Mouse (Mus musculus) stomach, postnatal 0 days (tissue): ENCODE data around the gene Epb41. TPM values are rescaled to one million over a fixed set of nuclear protein-coding genes. Genes with fewer than 3 reads are reported as not detected.

Experiments
- ATAC-seq: fragments of 200-750 bp; cut with Nextera tagmentation; 2 replicates; pipeline ENCODE4 v1.8.0; 2017; ENCODE audit not compliant: low FRiP score, low TSS enrichment
- DNase-seq: peaks from one replicate; pipeline ENCODE4 v3.0.0-alpha.2; 2016; ENCODE audit warnings: low spot score
- H3K27ac ChIP-seq: fragments of 300-500 bp; sonication (generic); replicated peaks from 2 replicates; pipeline ENCODE4 v1.5.1; 2014; ENCODE audit warnings: mild to moderate bottlenecking, control low read depth
- H3K27me3 ChIP-seq: fragments of 300-500 bp; sonication (generic); 2 replicates; pipeline ENCODE4 v1.6.1; 2014; ENCODE audit warnings: low read length; ENCODE audit not compliant: control insufficient read depth, insufficient read depth
- H3K36me3 ChIP-seq: fragments of 300-500 bp; sonication (generic); 2 replicates; pipeline ENCODE4 v1.6.1; 2014; ENCODE audit warnings: low read length, mixed read lengths; ENCODE audit not compliant: control insufficient read depth, insufficient read depth
- H3K4me1 ChIP-seq: fragments of 300-500 bp; sonication (generic); replicated peaks from 2 replicates; pipeline ENCODE4 v1.6.1; 2014; ENCODE audit warnings: antibody characterized with exemption; ENCODE audit not compliant: control insufficient read depth, insufficient read depth
- H3K4me2 ChIP-seq: fragments of 300-500 bp; sonication (generic); replicated peaks from 2 replicates; pipeline ENCODE4 v1.6.1; 2014; ENCODE audit warnings: low read depth, mild to moderate bottlenecking, control low read depth, moderate library complexity
- H3K4me3 ChIP-seq: fragments of 300-500 bp; sonication (generic); 2 replicates; pipeline ENCODE4 v1.5.1; 2014; ENCODE audit warnings: low read depth, low read length, control low read depth
- H3K9ac ChIP-seq: fragments of 300-500 bp; sonication (generic); 2 replicates; pipeline ENCODE4 v1.6.1; 2014; ENCODE audit warnings: mild to moderate bottlenecking, low read length, control low read depth, mixed read lengths
- H3K9me3 ChIP-seq: fragments of 300-500 bp; sonication (generic); 2 replicates; pipeline ENCODE4 v1.6.1; 2016; ENCODE audit warnings: low read length; ENCODE audit not compliant: control insufficient read depth
- CTCF ChIP-seq: IDR thresholded peaks from 2 replicates; pipeline ENCODE4 v1.5.1; 2016; ENCODE audit warnings: antibody characterized with exemption, low read depth, mild to moderate bottlenecking, moderate library complexity
- EP300 ChIP-seq: optimal IDR thresholded peaks from 2 replicates; pipeline ENCODE3; 2016; ENCODE audit warnings: antibody characterized with exemption
- WGBS: fragments of 180-500 bp; shearing (Covaris S2); extraction: QIAGEN DNeasy Blood & Tissue Kit; methylation state at CpG from one replicate; pipeline ENCODE4 v1.1.7; 2014; 5-methylcytosine and 5-hydroxymethylcytosine counted together
- polyA plus RNA-seq: library from polyadenylated mRNA; unstranded; fragments of >200 nt; fragmentation: Nextera tagmentation; extraction: Ambion mirVana; gene quantifications from 2 replicates; pipeline ENCODE4 v1.2.1, GENCODE M21; 2015

Epb41 gene
- polyA plus RNA-seq, 1 experiment from 2014 or later: 24.3 TPM

DNA sequence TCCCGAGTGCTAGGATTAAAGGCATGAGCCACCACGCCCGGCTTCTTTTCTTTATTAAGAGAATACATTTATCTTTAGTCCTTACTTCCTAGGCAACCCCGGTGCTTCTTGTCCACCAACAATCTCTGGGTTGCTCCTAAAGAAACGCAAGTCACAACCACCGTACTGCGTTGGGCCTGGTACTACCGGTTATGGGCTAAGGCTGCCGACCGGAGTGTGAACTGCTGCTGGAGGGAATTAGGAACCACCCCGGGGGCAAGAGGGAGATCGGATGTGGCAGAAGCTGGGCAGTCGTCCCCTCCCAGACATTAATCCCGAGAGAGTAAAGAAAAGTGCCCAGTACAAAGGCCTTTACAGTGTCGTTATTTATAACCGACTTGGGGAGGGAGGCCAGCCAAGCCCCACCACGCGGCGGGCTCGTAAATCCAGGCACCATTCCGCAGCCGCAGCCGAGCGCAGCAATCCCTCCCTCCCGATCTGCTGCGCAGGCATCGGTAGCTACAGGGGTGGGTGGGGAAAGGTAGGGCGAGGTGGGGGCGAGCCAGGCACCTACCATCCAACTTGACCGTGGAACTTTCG lies 160.1 kb downstream of the Epb41 start:
- Histone ChIP-seq H3K36me3 (no peaks in the 10 kb centered on the region), H3K4me3 (peak overlapping the region; percentile 27), H3K9ac (peak overlapping the region; percentile 27; the same call in 1 of the 2 replicates), H3K27me3 (peaks cover 4% of the 10 kb centered on the region; the same call in 1 of the 2 replicates), H3K9me3 (no peaks in the 10 kb centered on the region), H3K4me2 (peak overlapping the region; percentile 46), H3K27ac (no peak overlapping the region), H3K4me1 (peaks cover 5% of the 10 kb centered on the region; the same call in 1 of the 2 replicates)
- no peak for ATAC-seq
- DNase-seq: no peak
- no peak for TF ChIP-seq EP300
- WGBS: 6% methylated on average over 31 of the region's 31 CpGs

DNA sequence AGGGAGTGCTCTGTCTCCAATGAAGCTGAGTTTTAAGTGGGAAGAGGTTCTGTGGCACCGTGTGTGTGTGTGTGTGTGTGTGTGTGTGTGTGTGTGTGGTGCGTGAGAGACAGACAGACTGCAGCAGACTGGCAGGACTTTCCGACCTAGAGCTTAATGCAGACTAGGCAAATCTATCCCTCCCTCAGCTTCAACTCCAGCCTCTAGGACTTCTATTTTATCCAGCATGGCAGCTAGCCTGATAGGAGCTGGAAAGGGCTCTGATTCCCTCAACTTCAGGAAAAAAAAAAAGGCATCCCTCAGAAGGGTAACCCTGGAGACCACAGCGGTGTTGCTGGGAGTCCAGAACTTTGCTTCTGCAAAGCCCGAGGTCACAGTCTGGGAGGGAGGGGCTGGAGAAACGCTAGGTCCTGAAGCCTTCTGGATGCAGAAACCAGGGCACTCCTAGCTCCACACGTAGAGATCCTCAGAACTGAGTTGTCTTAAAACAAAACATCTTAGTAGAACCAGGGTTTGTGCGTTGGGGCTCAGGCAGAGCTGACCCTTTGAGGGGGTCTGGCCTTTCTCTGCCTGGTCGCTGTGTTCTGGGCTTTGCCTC lies 161.0 kb downstream of the Epb41 start:
- ATAC-seq: no peak
- Histone ChIP-seq H3K9me3 (no peaks in the 10 kb centered on the region), H3K27ac (no peak overlapping the region), H3K36me3 (no peaks in the 10 kb centered on the region), H3K9ac (no peak overlapping the region), H3K27me3 (0 out of 2 replicates have a peak, but pooled peaks cover 2% of the 10 kb centered on the region), H3K4me3 (no peak overlapping the region), H3K4me2 (no peak overlapping the region), H3K4me1 (peaks cover 5% of the 10 kb centered on the region; the same call in 1 of the 2 replicates)
- no peak for TF ChIP-seq CTCF
- no peak for TF ChIP-seq EP300
- 36% methylated on average over 9 of the region's 9 CpGs for WGBS
- DNase-seq: no peak

DNA sequence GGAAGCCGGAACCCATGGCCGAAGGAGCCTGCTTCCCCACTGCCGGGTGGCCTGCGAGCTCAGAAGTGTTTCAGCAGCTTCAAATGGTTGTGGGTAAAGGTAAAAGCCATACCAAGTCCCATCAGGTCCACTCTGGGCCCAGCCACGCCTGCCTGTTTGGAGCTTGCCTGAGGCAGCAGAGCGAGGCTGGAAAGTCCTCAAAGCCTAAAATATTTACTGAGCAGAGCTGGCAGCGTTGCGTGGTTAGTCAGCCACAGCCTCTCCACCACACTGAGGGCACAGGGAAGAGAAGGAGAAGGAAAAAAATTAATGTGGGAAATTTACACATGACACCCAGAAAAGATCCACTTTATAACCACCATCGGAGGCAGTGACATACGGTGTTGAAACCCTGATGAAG lies 161.6 kb downstream of the Epb41 start:
- Histone ChIP-seq H3K4me1 (peaks cover 5% of the 10 kb centered on the region; the same call in 1 of the 2 replicates), H3K9me3 (no peaks in the 10 kb centered on the region), H3K27ac (no peak overlapping the region), H3K9ac (0 out of 2 replicates have a peak overlapping the region, but pooled peaks have one; percentile 23), H3K36me3 (no peaks in the 10 kb centered on the region), H3K4me3 (no peak overlapping the region), H3K27me3 (0 out of 2 replicates have a peak, but pooled peaks cover 2% of the 10 kb centered on the region), H3K4me2 (no peak overlapping the region)
- DNase-seq: no peak
- TF ChIP-seq EP300 (no peak), CTCF (no peak)
- no peak for ATAC-seq
- WGBS: 57% methylated on average over 10 of the region's 10 CpGs

DNA sequence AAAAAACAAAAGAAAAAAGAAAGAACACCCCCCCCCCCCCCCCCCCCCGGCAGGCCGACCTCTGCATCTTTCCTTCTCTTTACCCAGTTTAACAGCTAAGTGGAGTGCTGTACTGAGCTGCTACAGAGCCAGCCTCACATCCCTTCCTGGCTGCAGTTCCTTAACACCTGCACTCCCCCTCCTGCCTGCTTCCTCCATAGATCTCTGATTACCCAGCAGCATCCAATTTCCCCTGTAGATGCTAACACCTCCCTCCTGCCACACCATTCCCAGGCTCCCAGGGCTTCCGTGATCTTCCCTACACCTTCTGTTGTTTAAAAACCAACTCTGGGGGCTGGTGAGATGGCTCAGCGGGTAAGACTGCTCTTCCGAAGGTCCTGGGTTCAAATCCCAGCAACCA lies 163.6 kb downstream of the Epb41 start:
- H3K4me1 ChIP-seq: peaks cover 5% of the 10 kb centered on the region; the same call in 1 of the 2 replicates
- TF ChIP-seq CTCF (no peak), EP300 (no peak)
- no peaks in the 10 kb centered on the region for H3K36me3 ChIP-seq
- no peak overlapping the region for H3K4me3 ChIP-seq
- no peak overlapping the region for H3K4me2 ChIP-seq
- H3K27me3 ChIP-seq: 0 out of 2 replicates have a peak, but pooled peaks cover 2% of the 10 kb centered on the region
- DNase-seq: no peak
- no peak overlapping the region for H3K27ac ChIP-seq
- no peaks in the 10 kb centered on the region for H3K9me3 ChIP-seq
- ATAC-seq: no peak
- 47% methylated on average over 5 of the region's 5 CpGs for WGBS
- H3K9ac ChIP-seq: no peak overlapping the region

DNA sequence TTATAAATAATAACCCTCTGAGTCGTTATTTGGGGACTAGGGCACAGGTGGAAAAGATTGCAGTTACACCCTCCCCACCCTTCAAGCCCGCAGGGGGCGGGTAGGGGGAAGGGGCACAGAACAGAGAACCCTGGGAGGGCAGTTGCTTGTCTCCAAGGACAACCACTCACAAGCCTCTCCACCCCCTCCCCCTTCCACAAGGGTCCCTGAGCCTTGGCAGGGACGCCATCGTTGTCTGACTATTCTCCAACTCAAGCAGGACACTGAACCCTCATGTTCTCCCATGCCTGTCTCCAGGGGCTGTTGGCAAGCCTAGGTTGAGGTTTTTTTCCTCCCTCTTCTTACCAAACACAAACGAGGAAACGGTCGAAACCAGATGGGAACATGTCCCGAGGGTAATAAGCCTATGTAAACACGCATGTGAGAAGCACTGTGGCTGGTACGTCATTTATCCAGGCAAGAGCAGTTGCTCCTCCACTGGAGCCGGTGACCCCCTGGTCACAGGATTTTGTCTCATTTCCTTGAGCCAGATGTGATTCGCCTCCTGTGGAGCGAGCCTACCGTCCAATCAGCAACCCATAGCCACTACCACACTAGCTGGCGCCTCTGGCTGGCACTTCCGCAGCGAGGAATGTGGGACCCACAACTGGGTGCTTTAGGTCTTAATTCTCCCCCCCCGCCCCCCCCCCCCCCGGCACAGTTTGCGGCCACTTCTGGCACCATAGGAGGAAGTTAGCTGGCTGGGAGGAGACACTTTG lies 164.7 kb downstream of the Epb41 start:
- TF ChIP-seq EP300 (no peak), CTCF (no peak)
- no peak overlapping the region for H3K9ac ChIP-seq
- peaks cover 5% of the 10 kb centered on the region; the same call in 1 of the 2 replicates for H3K4me1 ChIP-seq
- H3K27ac ChIP-seq: no peak overlapping the region
- 7% methylated on average over 18 of the region's 21 CpGs for WGBS
- no peaks in the 10 kb centered on the region for H3K36me3 ChIP-seq
- 0 out of 2 replicates have a peak overlapping the region, but pooled peaks have one; percentile 4 for H3K4me2 ChIP-seq
- H3K27me3 ChIP-seq: no peaks in the 10 kb centered on the region
- no peak overlapping the region for H3K4me3 ChIP-seq
- peak; percentile 52 for DNase-seq
- ATAC-seq: peak; percentile 32
- H3K9me3 ChIP-seq: no peaks in the 10 kb centered on the region
